Mouse (Mus musculus): ENCODE measurements around the gene Auts2.

DNA sequence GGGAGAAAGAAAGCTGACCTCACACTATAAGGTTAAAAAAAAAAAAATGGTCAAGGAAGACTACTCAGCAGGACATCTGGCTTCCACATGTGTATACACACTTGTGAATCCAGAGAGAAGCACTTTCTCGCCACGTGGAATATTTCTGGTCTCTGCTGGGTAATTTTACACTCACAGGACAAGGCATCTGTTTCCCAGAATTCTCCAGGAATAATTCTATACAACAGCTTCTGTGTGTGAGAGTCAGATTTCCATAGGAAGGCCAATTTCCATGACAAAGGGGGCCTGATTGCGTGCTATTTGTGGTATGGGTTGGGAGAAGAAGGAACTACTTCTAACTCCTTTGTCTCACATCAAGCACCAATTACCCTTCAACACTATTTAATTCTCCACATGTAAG lies 1016.5 kb downstream of the Auts2 start:
- TF ChIP-seq CTCF (IDR thresholded peaks at IDR 0.05) (no peak), POLR2A (IDR thresholded peaks at IDR 0.05; ENCODE audit: insufficient read depth, low read depth, low read length) (no peak)

Measured in heart, adult 2 months (tissue).